Mouse (Mus musculus) C2C12 (cell line): Measurements from ENCODE around the gene Camk2d.

Source experiments
- CEBPB ChIP-seq: IDR thresholded peaks from one replicate; pipeline ENCODE4 v1.6.1; 2011; ENCODE audit warnings: low read depth, mild to moderate bottlenecking, control low read depth, moderate library complexity
- CTCF ChIP-seq: IDR thresholded peaks from one replicate; pipeline ENCODE4 v1.5.1; 2011; ENCODE audit not compliant: control insufficient read depth, insufficient read depth, insufficient read length
- FOSL1 ChIP-seq: IDR thresholded peaks from one replicate; pipeline ENCODE4 v1.8.0; 2011; ENCODE audit warnings: mild to moderate bottlenecking, low read length; ENCODE audit not compliant: poor library complexity, insufficient read depth, severe bottlenecking
- MAX ChIP-seq: IDR thresholded peaks from one replicate; pipeline ENCODE4 v1.6.1; 2011; ENCODE audit warnings: mild to moderate bottlenecking, control low read depth
- MYOG ChIP-seq: IDR thresholded peaks from one replicate; pipeline ENCODE4 v1.6.1; 2011; ENCODE audit not compliant: control insufficient read depth, insufficient read length; ENCODE audit errors: extremely low read depth
- USF1 ChIP-seq: IDR thresholded peaks from one replicate; pipeline ENCODE4 v1.6.1; 2011; ENCODE audit warnings: low read depth, mild to moderate bottlenecking, control low read depth, moderate library complexity

DNA sequence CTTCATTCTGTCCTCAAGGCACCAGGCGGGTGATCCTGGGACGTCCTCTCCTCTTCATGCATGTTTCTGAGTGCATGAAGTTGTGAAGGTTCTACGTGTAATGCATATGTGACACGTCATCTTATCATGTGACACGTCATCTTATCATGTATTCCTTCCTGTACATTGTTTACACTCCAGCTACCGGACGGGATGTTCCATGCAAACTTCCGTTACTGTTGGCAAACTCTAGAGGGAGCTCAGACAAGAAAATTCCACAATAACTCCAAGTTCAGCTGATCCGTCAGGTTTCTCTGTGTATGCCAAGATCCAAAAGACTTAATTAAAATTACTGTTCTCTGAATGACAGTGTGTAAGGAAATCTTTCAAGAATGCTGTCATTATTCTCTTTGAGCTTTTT is 246.7 kb downstream of the Camk2d start:
- TF ChIP-seq CTCF (no peak), CEBPB (no peak), FOSL1 (no peak), MAX (no peak), USF1 (no peak), MYOG (no peak)
